Mouse (Mus musculus): Measurements from ENCODE around the gene Lhpp. TPM values are rescaled to one million over a fixed set of nuclear protein-coding genes. Genes with fewer than 3 reads are reported as not detected.
"Not testable (repeated sequence)": the region's sequence is repeated elsewhere in the genome, so short reads cannot be mapped to it uniquely, and the experiment has no call there.

Lhpp gene
- total RNA-seq, 2 experiments from 2014 or later, result 10.5 to 12.9 TPM

GRCm38 (mm10) chr7:132637292-132637691, 26.9 kb downstream of the Lhpp start:
- intact Hi-C loops (cut with DNase I; ENCODE audit: low total_unique reads), result no loop called here
- DNase-seq, result no peak

GRCm38 (mm10) chr7:132638446-132639087, 28.1 kb downstream of the Lhpp start:
- peak; percentile 48 for DNase-seq
- intact Hi-C loops (cut with DNase I; ENCODE audit: low total_unique reads), result no loop called here

GRCm38 (mm10) chr7:132640946-132641345, 30.5 kb downstream of the Lhpp start:
- DNase-seq, result peak; percentile 63

GRCm38 (mm10) chr7:132641606-132642005, 31.2 kb downstream of the Lhpp start:
- intact Hi-C loops (cut with DNase I; ENCODE audit: low total_unique reads), result no loop called here
- DNase-seq, result no peak

More at GRCm38 (mm10) chr7:132640946-132641345, 30.5 kb downstream of the Lhpp start:
- intact Hi-C loops (cut with DNase I; ENCODE audit: low total_unique reads), result no loop called here

- DNase-seq, result no peak
- intact Hi-C loops (cut with DNase I; ENCODE audit: low total_unique reads), result no loop called here
Observed at GRCm38 (mm10) chr7:132644605-132645279, 34.3 kb downstream of the Lhpp start.

GRCm38 (mm10) chr7:132646514-132646913, 36.1 kb downstream of the Lhpp start:
- intact Hi-C loops (cut with DNase I; ENCODE audit: low total_unique reads), result no loop called here

GRCm38 (mm10) chr7:132654412-132654811, 44.0 kb downstream of the Lhpp start:
- intact Hi-C loops (cut with DNase I; ENCODE audit: low total_unique reads), result loop anchor here (10.0 kb wide), 2 partner anchors 240 to 350 kb away; no protein-coding TSS in a partner anchor
- no peak for DNase-seq

More at GRCm38 (mm10) chr7:132646514-132646913, 36.1 kb downstream of the Lhpp start:
- DNase-seq, result no peak

- intact Hi-C loops (cut with DNase I; ENCODE audit: low total_unique reads), result loop anchor here (2.0 to 10.0 kb wide), 3 partner anchors 159 to 349 kb away; no protein-coding TSS in a partner anchor
- DNase-seq, result peak; percentile 89
Observed at GRCm38 (mm10) chr7:132656075-132656474, 45.6 kb downstream of the Lhpp start.

GRCm38 (mm10) chr7:132656548-132656947, 46.1 kb downstream of the Lhpp start:
- intact Hi-C loops (cut with DNase I; ENCODE audit: low total_unique reads), result loop anchor here (2.0 to 10.0 kb wide), 3 partner anchors 158 to 348 kb away; no protein-coding TSS in a partner anchor

GRCm38 (mm10) chr7:132657371-132658057, 47.1 kb downstream of the Lhpp start:
- DNase-seq, result no peak

More at GRCm38 (mm10) chr7:132656548-132656947, 46.1 kb downstream of the Lhpp start:
- peak; percentile 95 for DNase-seq

GRCm38 (mm10) chr7:132658058-132658450, 47.6 kb downstream of the Lhpp start:
- peak; percentile 52 for DNase-seq
- intact Hi-C loops (cut with DNase I; ENCODE audit: low total_unique reads), result loop anchor here (10.0 kb wide), 2 partner anchors 237 to 347 kb away; no protein-coding TSS in a partner anchor

More at GRCm38 (mm10) chr7:132657371-132658057, 47.1 kb downstream of the Lhpp start:
- intact Hi-C loops (cut with DNase I; ENCODE audit: low total_unique reads), result loop anchor here (2.0 to 10.0 kb wide), 3 partner anchors 157 to 347 kb away; no protein-coding TSS in a partner anchor

GRCm38 (mm10) chr7:132658688-132659087, 48.2 kb downstream of the Lhpp start:
- DNase-seq, result no peak
- intact Hi-C loops (cut with DNase I; ENCODE audit: low total_unique reads), result loop anchor here (10.0 kb wide), 2 partner anchors 236 to 346 kb away; no protein-coding TSS in a partner anchor

GRCm38 (mm10) chr7:132659633-132660032, 49.2 kb downstream of the Lhpp start:
- no peak for DNase-seq
- intact Hi-C loops (cut with DNase I; ENCODE audit: low total_unique reads), result loop anchor here (10.0 kb wide), 2 partner anchors 235 to 345 kb away; no protein-coding TSS in a partner anchor

- intact Hi-C loops (cut with DNase I; ENCODE audit: low total_unique reads); DNase-seq: not testable (repeated sequence)
Observed at GRCm38 (mm10) chr7:132662831-132663230, 52.4 kb downstream of the Lhpp start.

GRCm38 (mm10) chr7:132664815-132665214, 54.4 kb downstream of the Lhpp start:
- intact Hi-C loops (cut with DNase I; ENCODE audit: low total_unique reads), result no loop called here
- no peak for DNase-seq

- no peak for DNase-seq
- intact Hi-C loops (cut with DNase I; ENCODE audit: low total_unique reads), result no loop called here
Observed at GRCm38 (mm10) chr7:132665664-132666382, 55.4 kb downstream of the Lhpp start.

- intact Hi-C loops (cut with DNase I; ENCODE audit: low total_unique reads), result no loop called here
- no peak for DNase-seq
Observed at GRCm38 (mm10) chr7:132666516-132666915, 56.1 kb downstream of the Lhpp start.

GRCm38 (mm10) chr7:132668604-132669003, 58.2 kb downstream of the Lhpp start:
- no peak for DNase-seq
- intact Hi-C loops (cut with DNase I; ENCODE audit: low total_unique reads), result no loop called here

All from gastrocnemius, postnatal 14 days (tissue).